Mouse (Mus musculus) layer of hippocampus, postnatal 25 days (tissue): ENCODE results near the gene Vps26c. TPM values are rescaled to one million over a fixed set of nuclear protein-coding genes. Genes with fewer than 3 reads are reported as not detected.

Experiments
- total RNA-seq, 2 experiments: library from RNA; stranded (reverse); gene quantifications; 2 replicates each; pipeline ENCODE4 v1.2.3; 2021

The Vps26c gene
- total RNA-seq, 2 experiments from 2014 or later = 31.9 to 34.6 TPM

Other genes with a start within 250 kb of the Vps26c start
- gene Hlcs, start 213.3 kb downstream of the Vps26c start, total RNA-seq = 10 to 100 TPM; 12.4 to 13.7 TPM
- gene Ripply3, start 198.4 kb downstream of the Vps26c start, total RNA-seq = under 1 TPM; 0.17 to 0.23 TPM
- gene Ttc3, start 156.2 kb downstream of the Vps26c start, total RNA-seq = 100 to 1,000 TPM; 750 to 824 TPM
- gene Pigp, start 155.0 kb downstream of the Vps26c start, total RNA-seq = 10 to 100 TPM; 40.2 to 40.9 TPM
- gene Dyrk1a, start 43.2 kb upstream of the Vps26c start, total RNA-seq = 10 to 100 TPM; 84.3 to 90.8 TPM